Mouse (Mus musculus) forebrain, postnatal 0 days (tissue): Measurements from ENCODE around the gene Sez6l2. TPM values are rescaled to one million over a fixed set of nuclear protein-coding genes. Genes with fewer than 3 reads are reported as not detected.

Experiments used
- ATAC-seq: fragments of 200-750 bp; cut with Nextera tagmentation; 2 replicates; pipeline ENCODE4 v1.8.0; 2017; ENCODE audit warnings: mild to moderate bottlenecking, moderate library complexity
- DNase-seq: peaks from one replicate; pipeline ENCODE4 v3.0.0-alpha.2; 2015
- H3K27ac ChIP-seq: fragments of 300-500 bp; sonication (generic); 2 replicates; pipeline ENCODE4 v1.5.1; 2014; ENCODE audit warnings: low read depth, mild to moderate bottlenecking, antibody characterized with exemption, low read length, moderate library complexity, mixed read lengths
- H3K27me3 ChIP-seq: fragments of 300-500 bp; sonication (generic); 2 replicates; pipeline ENCODE4 v1.6.1; 2014; ENCODE audit warnings: mild to moderate bottlenecking, low read length, mixed read lengths; ENCODE audit not compliant: insufficient read depth
- H3K36me3 ChIP-seq: fragments of 300-500 bp; sonication (generic); 2 replicates; pipeline ENCODE4 v1.6.1; 2014; ENCODE audit warnings: mild to moderate bottlenecking, moderate library complexity; ENCODE audit not compliant: insufficient read depth
- H3K4me1 ChIP-seq: fragments of 300-500 bp; sonication (generic); 2 replicates; pipeline ENCODE4 v1.6.1; 2014; ENCODE audit warnings: antibody characterized with exemption; ENCODE audit not compliant: insufficient read depth
- H3K4me2 ChIP-seq: fragments of 300-500 bp; sonication (generic); 2 replicates; pipeline ENCODE4 v1.6.1; 2014; ENCODE audit warnings: low read depth, mild to moderate bottlenecking, moderate library complexity
- H3K4me3 ChIP-seq: fragments of 300-500 bp; sonication (generic); 2 replicates; pipeline ENCODE4 v1.5.1; 2014; ENCODE audit warnings: low read depth, low read length, mixed read lengths
- H3K9ac ChIP-seq: fragments of 300-500 bp; sonication (generic); 2 replicates; pipeline ENCODE4 v1.6.1; 2014; ENCODE audit warnings: mild to moderate bottlenecking
- H3K9me3 ChIP-seq: fragments of 300-500 bp; sonication (generic); 2 replicates; pipeline ENCODE4 v1.6.1; 2016; ENCODE audit warnings: low read length
- CTCF ChIP-seq: sonication (generic); IDR thresholded peaks from 2 replicates; pipeline ENCODE4 v1.5.1; 2016; ENCODE audit warnings: antibody characterized with exemption, control low read depth, low read depth
- WGBS: fragments of 180-500 bp; shearing (Covaris S2); extraction: QIAGEN DNeasy Blood & Tissue Kit; methylation state at CpG from one replicate; pipeline ENCODE4 v1.1.7; 2014; 5-methylcytosine and 5-hydroxymethylcytosine counted together
- polyA plus RNA-seq: library from polyadenylated mRNA; unstranded; fragments of >200 nt; fragmentation: Nextera tagmentation; extraction: Ambion mirVana; gene quantifications from 2 replicates; pipeline ENCODE4 v1.2.1, GENCODE M21; 2015
- total RNA-seq: library from RNA; depleted of rRNA; stranded (reverse); fragments of >200 nt; gene quantifications from 2 replicates; pipeline ENCODE4 v1.2.3, GENCODE M21; 2014

The Sez6l2 gene
- total and polyA plus RNA-seq, 2 experiments from 2014 or later: 45.3 to 160 TPM

DNA sequence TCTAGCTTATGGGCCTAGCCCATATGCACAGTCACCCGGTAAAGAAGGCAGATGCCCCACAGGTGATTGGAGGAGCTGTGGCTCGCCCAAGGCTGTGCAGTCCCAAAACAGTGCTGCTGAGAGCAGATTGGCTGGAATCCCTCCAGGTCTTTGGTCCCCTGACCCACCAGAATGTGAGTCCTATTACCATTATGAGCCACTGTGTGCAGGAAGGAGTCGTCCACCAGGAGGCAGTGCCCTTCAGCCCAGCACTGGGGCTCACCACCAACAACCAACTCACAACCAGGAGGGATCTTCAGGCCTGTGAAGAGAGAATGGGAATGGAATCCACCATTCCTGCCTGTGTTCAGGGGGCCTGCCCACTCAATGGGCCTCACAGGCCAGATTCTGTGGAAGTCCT, 3.8 kb upstream of the Sez6l2 start:
- no peak overlapping the region for H3K4me3 ChIP-seq
- peak; percentile 67 for TF ChIP-seq CTCF
- H3K27ac ChIP-seq: no peak overlapping the region
- peaks cover 41% of the 10 kb centered on the region for H3K36me3 ChIP-seq
- H3K9me3 ChIP-seq: no peaks in the 10 kb centered on the region
- no peak overlapping the region for H3K9ac ChIP-seq
- 37% methylated on average over 3 of the region's 3 CpGs for WGBS
- no peak overlapping the region for H3K4me2 ChIP-seq
- H3K4me1 ChIP-seq: no peaks in the 10 kb centered on the region
- DNase-seq (peak; percentile 27), ATAC-seq (no peak)
- no peaks in the 10 kb centered on the region for H3K27me3 ChIP-seq

DNA sequence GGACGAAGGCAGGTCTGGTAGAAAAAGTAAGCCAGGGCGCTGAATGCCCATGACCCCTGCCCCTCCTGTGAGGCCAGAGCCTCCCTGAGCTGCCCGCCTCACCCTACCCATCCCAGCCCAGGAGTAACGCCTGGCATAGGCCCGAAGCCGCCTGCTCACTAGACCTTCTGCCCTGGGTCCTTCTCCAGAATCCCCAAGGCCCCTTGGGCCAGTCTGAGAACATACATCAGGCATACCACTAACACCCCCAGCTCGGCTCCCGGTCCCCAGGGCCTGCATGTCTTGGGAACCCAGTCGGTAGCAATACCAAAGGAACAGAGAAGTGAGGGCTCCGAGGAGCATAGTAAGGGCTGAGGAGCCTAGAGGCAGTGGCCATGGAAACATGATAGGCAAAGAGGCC, 1.7 kb upstream of the Sez6l2 start:
- Histone ChIP-seq H3K4me3 (peak overlapping the region; percentile 65), H3K36me3 (peaks cover 27% of the 10 kb centered on the region), H3K27me3 (no peaks in the 10 kb centered on the region), H3K4me1 (peaks cover 12% of the 10 kb centered on the region), H3K9ac (peak overlapping the region; percentile 84), H3K4me2 (peak overlapping the region; percentile 96), H3K27ac (peak overlapping the region; percentile 93), H3K9me3 (no peaks in the 10 kb centered on the region)
- ATAC-seq (no peak), DNase-seq (no peak)
- 80% methylated on average over 10 of the region's 10 CpGs for WGBS
- TF ChIP-seq CTCF: no peak

DNA sequence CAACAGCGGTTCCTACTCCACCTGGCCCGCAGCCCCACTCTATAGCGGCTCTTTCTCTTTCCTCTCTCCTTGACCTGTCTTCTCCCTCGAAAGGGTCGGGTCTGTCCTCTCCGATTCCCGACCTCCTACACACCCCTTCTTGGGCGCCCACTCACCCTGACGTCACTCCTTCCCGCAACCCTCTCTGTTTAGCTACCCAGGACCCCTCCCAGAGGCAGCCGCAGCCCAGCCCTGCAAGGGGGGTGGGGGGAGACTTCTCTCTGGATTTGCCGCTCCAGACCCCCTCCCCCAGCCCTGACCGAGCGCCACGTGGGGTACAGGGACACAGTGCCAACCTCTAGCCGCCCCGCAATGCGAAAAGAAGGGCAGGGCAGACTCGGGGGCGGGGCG, 965 bp upstream of the Sez6l2 start, which contains the start of gene Asphd1:
Asphd1 (minus strand) TSS at position 180 of the 390 bp plus-strand sequence.
- Histone ChIP-seq H3K4me1 (peaks cover 12% of the 10 kb centered on the region), H3K4me3 (peak within 1 kb of the TSS; percentile 65), H3K9me3 (no peaks in the 10 kb centered on the region), H3K4me2 (peak within 1 kb of the TSS; percentile 96), H3K27ac (peak within 1 kb of the TSS; percentile 93), H3K36me3 (peaks cover 26% of the 10 kb centered on the region), H3K9ac (peak within 1 kb of the TSS; percentile 84), H3K27me3 (no peaks in the 10 kb centered on the region)
- WGBS: 1% methylated on average over 18 of the region's 21 CpGs
- peak; percentile 80 for DNase-seq
- TF ChIP-seq CTCF: no peak
- peak; percentile 66 for ATAC-seq

DNA sequence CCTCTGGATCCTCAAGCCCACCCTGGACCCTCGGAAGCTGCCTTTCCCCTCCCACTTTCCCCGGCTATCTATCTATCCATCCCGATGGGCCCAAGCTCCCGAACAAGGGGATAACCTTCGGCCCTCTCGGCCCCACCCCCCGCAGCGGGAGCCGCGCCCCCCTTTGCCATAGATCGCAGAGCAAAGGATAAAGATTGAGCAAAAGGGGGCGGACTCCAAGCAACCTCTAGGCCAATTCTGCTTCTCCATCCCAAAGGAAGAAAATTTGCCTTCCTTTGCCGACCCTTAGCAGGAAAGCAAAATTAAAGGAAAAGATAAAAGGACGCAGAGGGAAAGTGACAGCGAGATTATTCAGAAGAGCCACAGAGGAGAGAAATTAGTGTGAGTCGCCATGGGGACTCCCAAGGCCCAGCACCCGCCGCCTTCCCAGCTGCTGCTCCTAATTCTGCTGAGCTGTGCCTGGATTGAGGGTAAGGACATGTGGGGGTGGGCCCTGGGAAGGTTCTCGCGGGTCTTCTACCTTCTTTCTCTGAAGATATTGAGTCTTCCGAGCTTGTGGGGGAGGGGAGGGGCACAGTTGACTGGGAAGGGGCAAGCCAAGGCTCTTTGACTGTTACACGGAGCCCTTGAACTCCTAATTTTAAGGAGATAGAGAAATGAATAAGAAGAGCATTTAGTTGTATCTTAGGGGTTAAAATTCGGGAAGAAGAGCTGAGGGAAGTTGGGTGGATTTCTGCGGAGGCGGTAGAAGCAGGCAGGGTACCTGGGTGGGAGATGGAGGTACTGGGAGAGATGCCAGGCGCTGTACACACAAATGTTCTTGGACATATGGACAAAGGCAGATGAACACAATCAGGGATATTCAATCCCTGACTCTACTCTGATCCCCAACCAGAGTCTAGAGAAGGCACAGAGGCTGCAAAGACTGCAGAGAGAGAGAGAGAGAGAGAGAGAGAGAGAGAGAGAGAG, 568 bp downstream of the Sez6l2 start:
- ATAC-seq (no peak), DNase-seq (peak; percentile 42)
- Histone ChIP-seq H3K4me3 (peak overlapping the region; percentile 65), H3K9me3 (no peaks in the 10 kb centered on the region), H3K4me1 (peaks cover 12% of the 10 kb centered on the region), H3K36me3 (peaks cover 26% of the 10 kb centered on the region), H3K27ac (peak overlapping the region; percentile 93), H3K4me2 (peak overlapping the region; percentile 96), H3K9ac (peak overlapping the region; percentile 84), H3K27me3 (no peaks in the 10 kb centered on the region)
- WGBS: 3% methylated on average over 26 of the region's 26 CpGs
- TF ChIP-seq CTCF: no peak

DNA sequence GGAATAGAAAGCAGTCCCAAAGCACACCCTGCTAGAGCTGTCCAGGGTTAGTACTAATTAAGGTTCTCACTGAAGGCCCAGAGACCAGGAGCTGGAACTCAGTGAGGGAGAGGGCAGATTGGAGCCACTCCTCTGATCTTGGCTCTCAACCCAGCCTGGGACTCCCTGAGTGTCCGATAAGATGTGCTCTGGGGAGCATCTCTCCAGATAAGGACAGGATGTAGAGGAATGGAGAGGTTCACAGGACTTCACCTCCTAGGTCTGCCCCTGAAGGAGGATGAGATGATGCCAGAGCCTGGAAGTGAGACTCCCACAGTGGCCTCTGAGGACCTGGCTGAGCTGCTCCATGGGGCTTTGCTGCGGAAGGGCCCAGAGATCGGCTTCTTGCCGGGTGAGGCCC, 1.4 kb downstream of the Sez6l2 start:
- H3K4me2 ChIP-seq: peak overlapping the region; percentile 96
- no peak overlapping the region for H3K27ac ChIP-seq

DNA sequence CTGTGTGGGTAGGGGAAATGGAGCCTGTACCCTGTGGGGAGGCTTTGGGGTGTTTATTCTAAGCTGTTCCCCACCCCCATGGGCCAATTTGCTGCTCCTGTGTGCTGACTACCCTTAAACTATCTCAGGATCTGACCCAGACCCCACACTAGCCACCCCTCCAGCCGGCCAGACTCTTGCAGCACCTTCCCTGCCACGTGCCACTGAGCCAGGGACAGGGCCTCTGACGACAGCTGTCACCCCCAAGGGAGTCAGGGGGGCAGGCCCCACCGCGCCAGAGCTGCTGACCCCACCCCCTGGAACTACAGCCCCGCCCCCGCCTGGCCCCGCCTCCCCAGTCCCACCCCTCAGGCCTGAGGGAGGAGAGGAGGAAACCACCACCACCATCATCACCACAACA, 2.3 kb downstream of the Sez6l2 start:
- H3K36me3 ChIP-seq: peaks cover 21% of the 10 kb centered on the region
- peaks cover 12% of the 10 kb centered on the region for H3K4me1 ChIP-seq
- TF ChIP-seq CTCF: no peak
- no peak for ATAC-seq
- no peaks in the 10 kb centered on the region for H3K27me3 ChIP-seq
- peak overlapping the region; percentile 84; the same call in 1 of the 2 replicates for H3K9ac ChIP-seq
- no peak for DNase-seq
- WGBS: 0% methylated on average over 8 of the region's 8 CpGs
- H3K9me3 ChIP-seq: no peaks in the 10 kb centered on the region
- peak overlapping the region; percentile 96 for H3K4me2 ChIP-seq
- no peak overlapping the region for H3K27ac ChIP-seq
- peak overlapping the region; percentile 65; the same call in 1 of the 2 replicates for H3K4me3 ChIP-seq

More for the DNA sequence above, 1.4 kb downstream of the Sez6l2 start:
- Histone ChIP-seq H3K9me3 (no peaks in the 10 kb centered on the region), H3K9ac (peak overlapping the region; percentile 84), H3K36me3 (peaks cover 22% of the 10 kb centered on the region), H3K27me3 (no peaks in the 10 kb centered on the region), H3K4me1 (peaks cover 12% of the 10 kb centered on the region), H3K4me3 (peak overlapping the region; percentile 65)
- WGBS: 23% methylated on average over 4 of the region's 4 CpGs
- DNase-seq: no peak
- no peak for TF ChIP-seq CTCF
- ATAC-seq: no peak

DNA sequence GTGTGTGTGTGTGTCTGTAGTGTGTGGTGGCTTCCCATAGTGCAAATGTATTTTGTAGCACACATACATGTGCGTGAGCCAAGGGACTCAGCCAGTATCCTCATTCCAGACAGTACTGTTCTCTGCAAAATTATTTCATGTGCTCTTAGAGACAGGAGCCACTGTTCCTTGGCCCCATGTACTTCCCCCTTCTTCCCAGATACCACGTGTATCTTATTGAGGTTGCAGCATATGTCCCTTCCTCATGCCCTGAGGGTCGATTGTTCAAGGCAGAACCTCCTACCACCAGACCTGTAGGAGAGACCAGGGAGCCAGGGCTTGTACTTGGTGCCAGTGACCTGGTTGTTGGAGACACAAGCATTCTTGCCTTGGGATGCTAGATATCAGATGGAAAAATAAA, 4.8 kb downstream of the Sez6l2 start:
- H3K27me3 ChIP-seq: no peaks in the 10 kb centered on the region
- ATAC-seq (no peak), DNase-seq (no peak)
- no peak overlapping the region for H3K4me3 ChIP-seq
- peaks cover 12% of the 10 kb centered on the region for H3K4me1 ChIP-seq
- H3K4me2 ChIP-seq: no peak overlapping the region
- H3K27ac ChIP-seq: no peak overlapping the region
- WGBS: 51% methylated on average over 3 of the region's 3 CpGs
- H3K9me3 ChIP-seq: no peaks in the 10 kb centered on the region
- TF ChIP-seq CTCF: no peak
- peaks cover 44% of the 10 kb centered on the region for H3K36me3 ChIP-seq
- no peak overlapping the region for H3K9ac ChIP-seq
